Mouse (Mus musculus): ENCODE data around the gene Pradc1.

GRCm38 (mm10) chr6:85496976-85497375 is 45.2 kb upstream of the Pradc1 start:
- TF ChIP-seq CTCF (IDR thresholded peaks at IDR 0.05; ENCODE audit: low read depth, low read length) (no peak), EP300 (IDR thresholded peaks at IDR 0.05; ENCODE audit: insufficient read depth, low read depth, low read length) (no peak)
